In genomic region chr19:5716955-5717354, GRCm38 (mm10) we compare ENCODE assay signal across 14 mouse cellular contexts. TPM values are rescaled to one million over a fixed set of nuclear protein-coding genes. Genes with fewer than 3 reads are reported as not detected.
DNase-seq lines count a peak whose midpoint lies in the region; ATAC-seq and TF ChIP-seq lines count a peak whose summit lies in the region.
"Had no signal": no experiment of that assay in that cellular context is flagged by ENCODE, and none has a peak within 500 bp of the region (broad histone marks: within the 10 kb centered on the region; RNA-seq: fewer than 3 reads in every experiment).

No protein-coding gene starts in this region.

- TF ChIP-seq POLR2A in cortical plate, adult 2 months (IDR thresholded peaks at IDR 0.05; ENCODE audit: extremely low read depth, insufficient read depth, low read length), result no peak

- peak overlapping the region; percentile 50; the same call in 1 of the 2 replicates for H3K4me2 ChIP-seq in midbrain, embryonic 13.5 days (replicated peaks)
- no peak overlapping the region for H3K4me2 ChIP-seq in heart, embryonic 12.5 days

- peaks cover 7% of the 10 kb centered on the region for H3K4me1 ChIP-seq in cortical plate, adult 2 months (ENCODE audit: control insufficient read depth, insufficient read depth, low read length)
- H3K4me1 ChIP-seq in midbrain, embryonic 13.5 days (replicated peaks), result peaks cover 30% of the 10 kb centered on the region
- peaks cover 46% of the 10 kb centered on the region for H3K4me1 ChIP-seq in heart, embryonic 12.5 days (replicated peaks)

- no peaks in the 10 kb centered on the region for H3K9me3 ChIP-seq in midbrain, embryonic 13.5 days
- H3K9me3 ChIP-seq in heart, embryonic 12.5 days (replicated peaks), result no peaks in the 10 kb centered on the region
- H3K9me3 ChIP-seq: limb, embryonic 12.5 days had no signal

- no peaks in the 10 kb centered on the region for H3K27me3 ChIP-seq in midbrain, embryonic 13.5 days
- H3K27me3 ChIP-seq in heart, embryonic 12.5 days (replicated peaks), result no peaks in the 10 kb centered on the region

- no peak for TF ChIP-seq CTCF in cortical plate, adult 2 months (IDR thresholded peaks at IDR 0.05; ENCODE audit: extremely low read depth, insufficient read depth, low read length)

- peak; percentile 45 to 69 for DNase-seq in cerebellum, postnatal 14 days
- DNase-seq in kidney, postnatal 10 days, result peak; percentile 55
- DNase-seq in kidney, adult 11 months, result no peak
- no peak for DNase-seq in natural killer cell, adult 2 months (ENCODE audit: low spot score in 2 of 2)
- DNase-seq: heart, postnatal 14 days; lung, postnatal 14 days; right cerebral cortex, adult 18-20 months; thymus, postnatal 14 days had no signal

- no peak overlapping the region for H3K27ac ChIP-seq in cortical plate, adult 2 months (ENCODE audit: insufficient read depth, low read length)
- H3K27ac ChIP-seq in midbrain, embryonic 13.5 days, result peak overlapping the region; percentile 45; the same call in 1 of the 2 replicates
- no peak overlapping the region for H3K27ac ChIP-seq in heart, embryonic 12.5 days (ENCODE audit: poor library complexity, severe bottlenecking)
- H3K27ac ChIP-seq: kidney, postnatal 0 days; limb, embryonic 12.5 days had no signal

- no peak for ATAC-seq in cerebellum, adult (ENCODE audit: insufficient number of reproducible peaks, low FRiP score, low TSS enrichment)
- no peak; the same call in 1 of the 2 replicates for ATAC-seq in midbrain, embryonic 13.5 days
- no peak for ATAC-seq in heart, embryonic 12.5 days (ENCODE audit: insufficient number of reproducible peaks, low FRiP score)

- 52% methylated on average over 10 of the region's 10 CpGs for WGBS in midbrain, embryonic 13.5 days
- WGBS in heart, embryonic 12.5 days, result 52% methylated on average over 10 of the region's 10 CpGs

- H3K9ac ChIP-seq in midbrain, embryonic 13.5 days (replicated peaks), result 0 out of 2 replicates have a peak overlapping the region, but pooled peaks have one; percentile 12
- no peak overlapping the region for H3K9ac ChIP-seq in heart, embryonic 12.5 days

- H3K4me3 ChIP-seq in cortical plate, adult 2 months (ENCODE audit: insufficient read depth, low read length), result peak overlapping the region; percentile 47; the same call in 1 of the 2 replicates
- H3K4me3 ChIP-seq in midbrain, embryonic 13.5 days (replicated peaks), result no peak overlapping the region
- no peak overlapping the region for H3K4me3 ChIP-seq in heart, embryonic 12.5 days

- peaks cover 60% of the 10 kb centered on the region for H3K36me3 ChIP-seq in midbrain, embryonic 13.5 days
- H3K36me3 ChIP-seq in heart, embryonic 12.5 days, result peaks cover 97% of the 10 kb centered on the region

RNA-seq across cellular contexts. Expression of gene Ehbp1l1, which starts 9.2 kb away (rescaled TPM):
- 16.5 and 17.0 TPM in 2 replicates for polyA plus RNA-seq in cortical plate, adult 2 months (2012; rRNA removed)
- 8.9 and 10.5 TPM in 2 replicates for polyA plus RNA-seq in midbrain, embryonic 13.5 days (2015; fragmentation: Nextera tagmentation; extraction: Ambion mirVana)
- 121 and 123 TPM in 2 replicates for polyA plus RNA-seq in heart, embryonic 12.5 days (2016; fragmentation: Nextera tagmentation; extraction: Ambion mirVana)

RNA-seq across cellular contexts. Expression of gene Fam89b, which starts 12.5 kb away (rescaled TPM):
- 46.7 and 58.6 TPM in 2 replicates for polyA plus RNA-seq in cortical plate, adult 2 months (2012; rRNA removed)
- 179 and 197 TPM in 2 replicates for polyA plus RNA-seq in midbrain, embryonic 13.5 days (2015; fragmentation: Nextera tagmentation; extraction: Ambion mirVana)
- polyA plus RNA-seq in heart, embryonic 12.5 days (2016; fragmentation: Nextera tagmentation; extraction: Ambion mirVana), result 78.9 and 81.3 TPM in 2 replicates

RNA-seq across cellular contexts. Expression of gene Kcnk7, which starts 12.8 kb away (rescaled TPM):
- polyA plus RNA-seq in cortical plate, adult 2 months (2012; rRNA removed), result 0.09 and 0.23 TPM in 2 replicates
- polyA plus RNA-seq in midbrain, embryonic 13.5 days (2015; fragmentation: Nextera tagmentation; extraction: Ambion mirVana), result 0.15 TPM in 1 of 2 replicates, not detected in the other
- 0.17 TPM in 1 of 2 replicates, not detected in the other for polyA plus RNA-seq in heart, embryonic 12.5 days (2016; fragmentation: Nextera tagmentation; extraction: Ambion mirVana)

RNA-seq across cellular contexts. Expression of gene Ltbp3, which starts 23.7 kb away (rescaled TPM):
- 54.2 and 54.9 TPM in 2 replicates for polyA plus RNA-seq in cortical plate, adult 2 months (2012; rRNA removed)
- polyA plus RNA-seq in midbrain, embryonic 13.5 days (2015; fragmentation: Nextera tagmentation; extraction: Ambion mirVana), result 7.1 and 9.5 TPM in 2 replicates
- polyA plus RNA-seq in heart, embryonic 12.5 days (2016; fragmentation: Nextera tagmentation; extraction: Ambion mirVana), result 24.3 and 27.7 TPM in 2 replicates

RNA-seq across cellular contexts. Expression of gene Pcnx3, which starts 28.2 kb away (rescaled TPM):
- 59.9 and 60.8 TPM in 2 replicates for polyA plus RNA-seq in cortical plate, adult 2 months (2012; rRNA removed)
- 25.6 and 29.1 TPM in 2 replicates for polyA plus RNA-seq in midbrain, embryonic 13.5 days (2015; fragmentation: Nextera tagmentation; extraction: Ambion mirVana)
- polyA plus RNA-seq in heart, embryonic 12.5 days (2016; fragmentation: Nextera tagmentation; extraction: Ambion mirVana), result 22.0 and 22.3 TPM in 2 replicates

Comparison
In these comparisons a context has a peak if more than half of its experiments do, and no peak if none do; other contexts are left out.
1. DNase-seq: peak in cerebellum, postnatal 14 days (2 of 2) and kidney, postnatal 10 days (single experiment); none in kidney, adult 11 months (single experiment) and natural killer cell, adult 2 months (0 of 2).